Mouse (Mus musculus): ENCODE results near the gene Sesn3.

Gene Sesn3

DNA sequence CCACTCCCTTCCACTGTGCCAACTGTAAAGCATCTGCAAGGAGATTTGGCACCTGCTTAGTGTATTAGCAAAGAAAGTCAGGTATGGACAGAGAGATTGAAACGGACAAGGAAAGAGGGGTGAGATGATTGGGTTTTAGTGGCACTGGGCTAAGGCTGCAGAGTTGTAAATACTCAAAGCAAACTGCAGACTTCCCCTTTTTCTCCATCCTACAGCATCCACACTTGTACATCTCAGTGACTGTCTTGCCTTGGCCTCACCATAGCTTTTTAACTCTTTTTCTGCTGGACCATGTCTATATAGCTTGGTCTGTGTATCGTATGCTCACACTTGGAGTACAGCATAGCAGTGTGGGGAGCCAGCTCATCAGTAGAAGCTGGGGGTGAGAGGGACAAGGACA lies 75.9 kb downstream of the Sesn3 start:
- DNase-seq (ENCODE audit: low spot score in 2 of 2) = no peak

DNA sequence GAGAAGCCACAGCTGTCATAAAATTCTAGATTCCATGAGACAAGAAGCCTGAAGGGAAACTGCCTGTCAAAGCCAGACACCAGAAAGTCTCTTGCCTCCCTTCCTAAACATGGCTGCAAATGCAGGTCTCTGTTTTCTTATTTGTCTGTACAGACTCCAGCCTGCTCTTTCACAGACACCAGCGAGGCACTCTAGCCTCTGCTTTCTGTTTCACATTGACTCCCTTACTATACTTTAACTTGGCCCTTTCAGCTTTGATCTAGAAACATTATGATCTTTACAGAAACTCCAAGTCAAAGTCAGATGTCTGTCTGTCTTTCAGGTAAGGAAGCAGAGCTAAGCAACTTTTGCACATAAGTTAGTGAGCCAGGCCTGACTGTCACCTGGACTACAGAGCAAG lies 77.5 kb downstream of the Sesn3 start:
- DNase-seq (ENCODE audit: low spot score in 2 of 2) = no peak

DNA sequence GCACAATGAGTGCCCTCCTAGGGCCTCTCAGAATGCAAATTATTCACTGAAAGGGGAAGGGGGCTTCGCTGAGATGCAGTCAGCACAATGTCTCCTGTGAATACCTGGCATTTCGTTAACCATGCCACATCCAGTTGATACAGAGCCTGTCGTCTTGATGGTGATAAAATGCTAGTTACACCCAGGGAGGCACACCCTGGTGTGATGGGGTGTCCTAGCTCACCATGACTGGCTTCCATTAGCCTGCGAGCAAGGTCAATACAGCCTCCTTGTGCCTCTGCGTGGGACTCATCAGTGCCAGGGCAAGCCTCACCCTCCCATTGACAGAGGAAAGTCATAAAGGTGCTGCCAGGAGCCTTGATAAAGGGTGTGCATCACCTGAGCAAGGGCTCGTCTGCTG lies 80.0 kb downstream of the Sesn3 start:
- no peak for DNase-seq (ENCODE audit: low spot score in 2 of 2)

DNA sequence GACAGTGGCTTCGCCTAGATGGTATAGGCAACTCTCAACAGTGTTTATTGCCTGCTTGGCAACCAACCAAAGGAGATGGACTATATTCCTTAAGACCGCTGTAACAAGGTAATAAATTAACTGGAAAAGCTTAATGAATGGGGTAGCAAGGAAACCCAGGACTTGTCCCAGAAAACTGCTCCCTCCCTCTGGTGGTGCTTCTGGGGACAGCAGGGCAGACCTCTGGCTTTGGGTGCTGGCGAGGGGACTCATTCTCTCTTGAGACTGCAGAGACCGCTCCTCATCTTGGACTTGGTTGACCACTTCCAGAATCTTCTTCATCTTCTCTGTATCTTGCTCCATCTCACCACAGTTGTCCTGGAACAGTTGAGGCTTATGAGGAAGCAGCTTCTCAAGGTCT lies 82.2 kb downstream of the Sesn3 start:
- DNase-seq (ENCODE audit: low spot score in 2 of 2) = no peak

DNA sequence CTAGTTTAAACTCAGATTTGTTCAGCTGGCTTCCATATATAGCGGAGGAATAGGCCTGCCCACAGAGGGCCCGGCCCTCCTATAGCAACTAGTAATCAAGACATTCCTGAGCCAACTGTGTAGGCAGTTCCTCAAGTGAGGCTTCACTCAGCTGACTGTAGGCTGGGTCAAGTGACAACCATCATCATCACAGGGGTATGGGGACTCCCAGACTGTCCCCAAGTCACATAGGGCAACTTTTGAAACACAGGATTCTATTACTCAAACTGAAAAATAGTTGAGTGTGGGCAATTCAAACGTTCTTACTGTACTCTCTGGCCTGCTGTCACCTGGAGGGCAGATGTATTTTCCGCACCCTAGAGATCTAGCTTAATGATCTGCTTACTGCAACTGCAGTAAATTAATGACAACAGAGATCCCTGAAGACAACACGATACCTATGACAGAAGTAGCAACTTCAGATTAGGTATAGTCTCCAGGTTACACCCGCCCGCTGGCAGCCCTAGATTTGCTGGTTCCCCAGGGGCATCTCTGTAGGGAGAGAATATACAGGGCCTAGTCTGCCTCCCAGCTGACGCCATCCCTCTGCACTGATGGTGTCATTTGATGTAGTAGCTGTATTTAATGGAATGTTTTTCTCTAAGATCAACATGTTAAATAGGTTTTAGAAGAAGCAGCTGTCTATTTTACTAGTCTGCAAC lies 87.4 kb downstream of the Sesn3 start:
- DNase-seq (ENCODE audit: low spot score in 2 of 2) = no peak

DNA sequence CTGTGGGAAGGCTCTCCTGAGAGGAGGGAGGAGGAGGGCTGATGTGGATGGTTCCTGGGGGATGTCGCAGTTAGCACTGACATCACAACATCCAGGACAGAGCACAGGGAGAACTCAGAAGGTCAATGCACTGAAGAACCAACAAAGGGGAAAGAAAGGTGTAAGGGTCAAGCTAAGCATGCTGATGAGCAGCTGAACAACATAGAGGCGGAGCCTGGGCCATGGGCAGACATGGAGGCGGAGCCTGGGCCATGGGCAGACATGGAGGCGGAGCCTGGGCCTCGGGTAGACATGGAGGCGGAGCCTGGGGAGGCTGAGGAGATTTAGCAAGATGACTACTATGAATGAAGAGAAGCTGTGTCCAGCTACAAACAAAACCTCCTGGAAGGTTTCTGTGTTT lies 88.7 kb downstream of the Sesn3 start:
- DNase-seq (ENCODE audit: low spot score in 2 of 2) = no peak

DNA sequence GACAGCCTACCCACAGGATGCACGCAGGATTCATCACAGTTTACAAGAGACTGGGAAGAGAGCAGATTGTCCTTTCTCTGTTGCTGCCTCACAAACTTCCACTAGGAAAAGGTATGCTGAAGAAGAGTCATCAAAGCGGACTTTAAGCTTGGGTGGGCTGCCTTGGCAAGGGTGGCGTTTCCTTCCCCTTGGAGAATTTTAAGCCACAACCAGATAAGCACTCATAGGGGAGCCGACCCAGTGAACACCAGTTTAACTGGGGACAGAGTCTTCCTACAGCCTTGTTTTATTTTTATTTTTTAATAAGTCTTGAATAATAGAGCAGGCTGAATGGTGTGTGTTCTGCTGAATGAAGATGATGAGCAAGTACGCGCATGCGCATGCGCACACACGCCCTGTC lies 89.9 kb downstream of the Sesn3 start:
- no peak for DNase-seq (ENCODE audit: low spot score in 2 of 2)

DNA sequence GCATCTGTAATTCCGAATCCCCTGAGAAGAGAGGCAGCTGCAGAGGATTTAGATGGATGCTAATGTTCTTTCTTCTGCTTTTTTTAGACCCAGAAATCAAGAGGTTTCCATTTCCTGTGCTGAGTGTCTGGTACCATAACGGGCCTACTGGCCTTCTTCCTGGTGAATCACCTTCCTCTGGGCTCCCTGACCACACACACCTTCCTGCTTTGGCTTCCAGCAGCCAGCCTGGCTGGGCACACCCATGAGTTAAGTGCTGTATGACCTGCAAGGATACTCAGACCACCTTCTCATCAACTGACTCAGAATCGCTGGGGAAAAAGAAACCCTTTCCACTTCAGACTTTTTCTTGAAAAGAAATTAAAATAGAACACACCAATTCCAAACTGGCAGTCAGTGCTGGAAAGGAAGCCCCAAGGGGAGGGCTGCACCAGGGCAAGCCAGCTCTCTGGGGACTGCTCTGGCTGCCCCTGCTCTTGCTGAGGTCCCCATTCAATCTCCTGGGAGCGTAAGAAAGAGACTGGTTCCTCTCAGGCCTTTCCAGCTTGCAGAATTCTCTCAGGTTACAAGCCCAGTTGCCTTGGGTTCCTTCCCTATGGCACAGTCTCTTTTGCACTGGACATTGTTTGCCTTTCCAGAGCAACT lies 90.7 kb downstream of the Sesn3 start:
- no peak for DNase-seq (ENCODE audit: low spot score in 2 of 2)

DNA sequence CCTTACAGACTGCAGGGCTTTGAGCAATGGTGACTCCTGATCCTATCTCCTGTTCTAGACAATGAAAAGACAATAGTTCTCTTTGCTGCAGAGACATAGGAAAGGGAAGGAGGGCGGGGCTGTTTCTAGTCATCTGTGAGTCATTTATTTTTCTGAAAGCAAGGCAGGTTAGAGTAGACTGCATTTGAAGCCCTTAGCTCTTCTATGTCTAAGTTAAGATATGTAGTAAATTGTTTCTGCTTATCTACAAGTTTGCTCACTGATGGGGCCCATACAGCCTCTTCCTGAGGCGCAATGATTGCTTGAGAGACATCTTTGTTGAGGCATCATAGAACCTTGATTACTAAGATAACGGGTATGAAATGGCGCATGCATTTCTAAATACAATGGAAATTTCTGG lies 93.0 kb downstream of the Sesn3 start:
- DNase-seq (ENCODE audit: low spot score in 2 of 2) = no peak

DNA sequence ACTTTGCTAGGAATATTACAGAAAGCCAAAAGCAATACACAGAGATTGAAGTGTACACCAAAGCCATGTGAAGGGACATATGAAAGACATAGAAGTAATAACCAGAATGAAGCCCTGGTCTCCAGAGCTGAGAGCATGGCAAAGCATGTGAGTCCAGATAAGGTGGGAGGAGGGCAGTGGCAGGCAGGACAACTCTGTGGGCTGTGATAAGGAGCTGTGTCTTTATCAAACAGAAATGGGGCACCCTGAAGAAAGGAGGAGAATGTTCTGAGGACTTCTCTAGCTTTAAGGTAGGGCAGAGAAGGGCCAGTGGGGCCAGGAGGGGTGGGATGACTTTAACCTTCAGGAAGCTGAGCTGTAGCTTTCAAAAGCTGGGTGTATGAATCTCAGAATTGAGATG lies 94.4 kb downstream of the Sesn3 start:
- no peak for DNase-seq (ENCODE audit: low spot score in 2 of 2)

DNA sequence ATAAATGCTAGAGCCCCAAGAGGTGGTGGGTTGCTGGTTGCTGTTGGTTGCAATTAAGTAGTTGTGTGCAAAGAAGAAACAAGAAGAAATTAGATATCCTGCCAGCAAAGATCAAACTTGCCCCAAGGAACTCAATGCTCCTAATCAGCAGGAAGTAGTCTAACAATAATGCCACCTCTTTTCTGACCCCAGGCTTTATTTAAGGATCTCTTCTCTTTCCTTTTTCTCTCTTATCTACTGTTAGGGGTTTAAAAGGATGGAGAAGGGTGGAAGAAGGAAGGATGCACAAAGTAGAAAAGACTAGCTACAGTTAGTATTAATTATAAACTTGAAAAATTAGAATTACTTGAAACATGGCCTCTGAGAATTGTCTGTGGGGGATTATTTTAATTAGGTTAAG lies 97.6 kb downstream of the Sesn3 start:
- DNase-seq (ENCODE audit: low spot score in 2 of 2) = no peak

DNA sequence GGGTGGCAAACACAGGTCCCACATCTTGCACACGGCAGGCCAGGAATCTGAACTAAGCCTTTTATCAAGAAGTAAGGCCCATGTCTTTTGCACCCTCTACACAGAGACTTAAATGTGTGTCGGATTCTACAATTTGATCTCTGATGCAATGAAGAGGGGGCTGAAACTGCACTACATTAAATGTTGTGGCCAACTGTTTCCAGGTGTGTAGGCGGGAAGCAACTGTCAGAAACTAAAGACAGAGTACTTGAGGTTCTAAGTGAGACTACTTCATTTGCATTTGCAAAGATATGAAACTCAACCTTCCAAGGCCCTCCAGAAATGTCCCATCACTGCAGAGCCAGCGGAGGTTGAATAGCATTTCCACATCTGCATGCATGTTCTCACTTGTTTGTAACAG lies 101.3 kb downstream of the Sesn3 start:
- peak in 1 of 2 experiments; percentile 40 for DNase-seq (ENCODE audit: low spot score in 2 of 2)

DNA sequence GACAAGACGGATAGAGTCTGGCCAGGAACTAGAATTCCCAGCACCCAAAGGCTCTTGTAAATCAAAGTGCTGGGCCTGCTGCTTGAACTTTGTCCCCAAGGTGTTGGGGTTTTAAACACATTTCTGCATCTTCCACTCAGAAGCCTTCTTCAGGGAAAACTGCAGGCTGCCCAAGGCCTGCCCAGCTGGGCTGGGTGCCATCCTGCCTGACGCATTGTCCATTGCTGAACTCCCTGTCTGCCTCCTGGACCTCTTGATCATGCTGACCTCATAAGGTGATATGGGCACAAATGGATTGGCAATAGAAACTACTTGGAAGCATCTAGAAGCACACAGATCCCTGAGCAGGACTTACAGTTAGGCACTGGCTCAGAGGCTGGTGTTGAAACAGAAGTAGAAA lies 103.3 kb downstream of the Sesn3 start:
- no peak for DNase-seq (ENCODE audit: low spot score in 2 of 2)

DNA sequence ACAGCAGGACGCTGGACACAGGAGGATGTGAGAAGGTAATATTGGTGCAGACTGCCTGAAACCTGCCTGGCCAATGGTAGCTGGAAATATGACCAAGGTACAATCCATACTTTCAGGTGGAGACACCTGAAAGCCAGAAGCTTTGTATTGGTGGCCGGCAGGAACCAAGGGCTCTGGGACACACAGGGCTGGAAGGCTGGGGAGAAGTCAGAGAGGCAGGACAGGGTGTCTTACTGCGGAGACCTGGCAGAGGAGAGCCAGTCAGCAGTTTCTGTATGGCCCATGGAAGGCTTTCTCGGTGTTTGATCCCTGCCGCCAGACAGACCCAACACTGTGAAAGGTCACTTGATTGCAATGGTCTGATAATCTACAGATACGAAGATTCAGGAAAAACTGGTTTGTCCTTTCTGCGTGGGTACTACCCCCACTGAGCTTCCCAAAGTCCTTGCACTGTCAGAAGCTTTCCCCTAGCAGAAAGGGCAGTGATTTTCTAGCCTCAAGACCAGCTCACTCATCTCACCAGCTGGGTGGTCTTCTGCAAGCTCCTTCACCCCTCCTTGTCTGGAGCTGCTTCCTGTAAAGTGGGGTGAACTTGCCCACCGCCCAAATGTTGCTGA lies 105.0 kb downstream of the Sesn3 start:
- DNase-seq (ENCODE audit: low spot score in 2 of 2) = no peak

DNA sequence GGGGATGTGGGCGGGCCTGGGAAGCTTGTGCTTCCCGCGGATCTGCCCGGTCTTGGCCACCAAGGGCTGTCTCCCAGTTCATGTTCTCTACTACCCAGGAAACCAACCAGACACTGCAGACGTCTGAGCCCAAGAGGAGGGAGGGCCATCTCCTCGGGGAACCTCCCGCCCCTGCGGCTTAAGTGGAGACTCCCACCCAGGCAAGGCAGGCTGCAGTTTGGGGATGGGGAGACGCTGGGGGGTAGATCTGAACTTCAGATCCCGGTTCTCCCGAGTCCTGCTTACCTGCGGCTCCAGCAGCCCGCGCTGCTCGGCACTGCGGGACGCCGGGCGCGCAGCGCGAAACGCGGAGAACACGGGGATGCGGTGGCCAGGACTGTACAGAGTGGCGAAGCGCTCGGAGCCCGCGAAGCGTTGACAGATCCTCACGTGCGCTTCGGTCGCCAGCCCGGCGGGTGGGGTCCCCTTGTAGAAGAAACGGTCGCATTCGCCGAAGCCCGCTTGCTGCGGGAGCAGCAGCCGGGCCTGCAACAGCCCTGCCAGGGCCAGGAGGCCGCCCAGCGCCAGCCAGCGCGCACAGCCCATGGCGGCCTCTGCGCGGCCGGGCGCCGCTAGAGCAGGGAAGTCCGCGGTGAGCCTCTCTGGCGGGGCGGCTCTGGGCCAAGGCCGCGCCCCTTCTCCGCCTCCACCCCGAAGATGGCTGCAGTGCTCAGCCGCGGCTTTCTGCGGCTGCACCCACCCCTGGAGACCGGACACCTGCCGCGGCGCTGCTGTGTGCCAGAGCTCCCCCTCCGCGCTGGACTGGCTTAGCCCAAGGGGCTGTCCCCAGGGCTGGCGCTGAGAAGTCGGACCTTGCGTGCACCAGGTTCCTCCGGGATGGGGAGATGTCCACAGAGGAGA lies 105.8 kb downstream of the Sesn3 start:
- DNase-seq (ENCODE audit: low spot score in 2 of 2) = peak; percentile 76 to 80

DNA sequence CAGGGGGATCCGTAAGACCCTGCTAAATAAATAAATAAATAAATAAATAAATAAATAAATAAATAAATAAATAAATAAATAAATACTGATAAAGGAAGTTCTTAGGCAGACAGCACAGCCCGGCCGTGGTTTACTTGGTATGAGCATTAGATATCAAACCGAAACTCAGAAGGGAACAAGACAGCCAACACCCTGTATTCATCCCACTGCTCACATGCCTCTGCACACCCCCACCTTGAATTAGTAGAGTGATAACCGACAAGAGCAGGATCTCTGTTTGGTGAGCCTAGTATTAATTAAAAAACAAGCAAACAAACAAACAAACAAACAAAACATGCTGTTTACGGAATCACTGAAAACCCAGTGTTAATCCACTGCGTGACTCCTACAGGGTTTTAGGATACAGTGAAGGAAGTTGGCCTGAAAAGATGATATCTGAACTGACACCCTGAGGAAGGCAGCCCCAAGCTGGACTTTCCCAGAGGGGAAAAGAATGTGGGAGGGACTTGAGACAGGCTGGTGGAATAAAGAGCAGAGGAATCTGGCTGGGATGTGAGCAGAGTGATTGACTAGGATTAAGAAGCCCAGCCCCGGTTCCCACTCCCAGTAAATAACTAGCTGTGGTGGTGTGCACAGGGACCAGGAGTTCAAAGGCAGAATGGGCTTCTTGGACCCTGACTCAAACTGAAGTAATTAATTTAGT lies 106.6 kb downstream of the Sesn3 start, which contains the start of gene Endod1:
Endod1 (minus strand) TSS at position 155 of the 703 bp plus-strand sequence.
- peak in 1 of 2 experiments; percentile 12 for DNase-seq (ENCODE audit: low spot score in 2 of 2)

DNA sequence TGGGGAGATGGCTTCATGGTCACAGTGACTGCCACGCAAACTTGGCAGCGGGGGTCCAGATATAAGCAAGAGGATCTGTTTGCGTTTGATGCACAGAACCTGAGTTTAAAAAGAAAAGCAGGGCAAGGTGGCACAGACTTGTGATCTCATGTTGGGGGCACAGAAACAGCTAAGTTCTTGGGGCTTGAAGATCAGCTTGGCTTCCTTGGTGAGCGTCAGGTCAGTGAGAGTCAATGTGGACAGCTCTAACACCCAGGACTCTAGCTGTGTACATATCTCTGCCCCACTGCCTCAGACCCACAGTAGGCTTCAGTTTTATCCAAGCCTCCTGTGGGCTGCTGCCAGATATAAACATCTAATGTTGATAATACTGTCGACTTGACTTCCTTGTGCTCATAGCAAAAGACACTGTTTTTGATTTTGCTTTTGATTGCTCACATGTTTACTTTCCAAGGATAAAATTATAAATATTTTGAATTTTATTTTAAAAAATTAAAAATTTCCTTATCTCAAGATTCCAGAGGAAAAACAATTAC lies 107.5 kb downstream of the Sesn3 start:
- no peak for DNase-seq (ENCODE audit: low spot score in 2 of 2)
